Mouse (Mus musculus): ENCODE results near the gene Dmrta1. TPM values are rescaled to one million over a fixed set of nuclear protein-coding genes. Genes with fewer than 3 reads are reported as not detected.
A peak's percentile ranks its signal among the peaks of the same experiment; 100 is the strongest.
"Not testable (repeated sequence)": the region's sequence is repeated elsewhere in the genome, so short reads cannot be mapped to it uniquely, and the experiment has no call there.

Dmrta1 gene
- polyA plus RNA-seq, 1 experiment: not detected

- TF ChIP-seq FLI1 (IDR thresholded peaks at IDR 0.05; ENCODE audit: low read length): no peak
- TF ChIP-seq GATA1 (IDR thresholded peaks at IDR 0.05; ENCODE audit: borderline replicate concordance, low read length): no peak
- Histone ChIP-seq H3K4me1 (no peaks in the 10 kb centered on the region), H3K9me3 (no peaks in the 10 kb centered on the region), H3K4me3 (replicated peaks) (no peak overlapping the region), H3K27me3 (replicated peaks) (no peaks in the 10 kb centered on the region), H3K36me3 (replicated peaks; ENCODE audit: low read length) (no peaks in the 10 kb centered on the region)
These were observed 4.5 kb upstream of the Dmrta1 start for GRCm38 (mm10) chr4:89674711-89675110.

DNA sequence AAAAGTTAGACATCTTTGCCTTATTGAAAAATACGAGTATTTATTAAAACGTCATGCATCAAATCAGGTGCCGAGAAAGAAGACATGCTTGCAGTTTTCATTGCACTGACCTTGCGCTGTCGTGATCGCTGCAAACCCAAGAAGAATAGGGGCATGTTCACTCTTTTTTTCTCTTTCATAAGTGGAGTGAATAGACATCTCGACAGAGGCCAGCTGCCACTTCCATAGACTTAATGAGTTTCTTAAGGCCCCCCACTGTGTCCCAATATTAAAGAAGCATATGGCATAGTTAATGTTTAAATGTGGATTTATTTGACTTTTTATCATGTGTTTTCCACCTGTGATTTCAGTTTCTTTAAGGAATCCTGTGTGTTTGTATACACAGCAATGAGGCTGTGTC, 1.3 kb upstream of the Dmrta1 start:
- H3K36me3 ChIP-seq (replicated peaks; ENCODE audit: low read length): no peaks in the 10 kb centered on the region
- H3K4me1 ChIP-seq: no peaks in the 10 kb centered on the region
- TF ChIP-seq GATA1 (IDR thresholded peaks at IDR 0.05; ENCODE audit: borderline replicate concordance, low read length) (no peak), FLI1 (IDR thresholded peaks at IDR 0.05; ENCODE audit: low read length) (no peak)
- no peaks in the 10 kb centered on the region for H3K27me3 ChIP-seq (replicated peaks)
- no peak overlapping the region for H3K4me3 ChIP-seq (replicated peaks)
- no peaks in the 10 kb centered on the region for H3K9me3 ChIP-seq

GRCm38 (mm10) chr4:89678713-89679112, 523 bp upstream of the Dmrta1 start:
- TF ChIP-seq GATA1 (IDR thresholded peaks at IDR 0.05; ENCODE audit: borderline replicate concordance, low read length) (no peak), FLI1 (IDR thresholded peaks at IDR 0.05; ENCODE audit: low read length) (no peak)
- Histone ChIP-seq H3K9me3 (no peaks in the 10 kb centered on the region), H3K4me3 (replicated peaks) (no peak overlapping the region), H3K4me1 (no peaks in the 10 kb centered on the region), H3K27me3 (replicated peaks) (no peaks in the 10 kb centered on the region), H3K36me3 (replicated peaks; ENCODE audit: low read length) (no peaks in the 10 kb centered on the region)

DNA sequence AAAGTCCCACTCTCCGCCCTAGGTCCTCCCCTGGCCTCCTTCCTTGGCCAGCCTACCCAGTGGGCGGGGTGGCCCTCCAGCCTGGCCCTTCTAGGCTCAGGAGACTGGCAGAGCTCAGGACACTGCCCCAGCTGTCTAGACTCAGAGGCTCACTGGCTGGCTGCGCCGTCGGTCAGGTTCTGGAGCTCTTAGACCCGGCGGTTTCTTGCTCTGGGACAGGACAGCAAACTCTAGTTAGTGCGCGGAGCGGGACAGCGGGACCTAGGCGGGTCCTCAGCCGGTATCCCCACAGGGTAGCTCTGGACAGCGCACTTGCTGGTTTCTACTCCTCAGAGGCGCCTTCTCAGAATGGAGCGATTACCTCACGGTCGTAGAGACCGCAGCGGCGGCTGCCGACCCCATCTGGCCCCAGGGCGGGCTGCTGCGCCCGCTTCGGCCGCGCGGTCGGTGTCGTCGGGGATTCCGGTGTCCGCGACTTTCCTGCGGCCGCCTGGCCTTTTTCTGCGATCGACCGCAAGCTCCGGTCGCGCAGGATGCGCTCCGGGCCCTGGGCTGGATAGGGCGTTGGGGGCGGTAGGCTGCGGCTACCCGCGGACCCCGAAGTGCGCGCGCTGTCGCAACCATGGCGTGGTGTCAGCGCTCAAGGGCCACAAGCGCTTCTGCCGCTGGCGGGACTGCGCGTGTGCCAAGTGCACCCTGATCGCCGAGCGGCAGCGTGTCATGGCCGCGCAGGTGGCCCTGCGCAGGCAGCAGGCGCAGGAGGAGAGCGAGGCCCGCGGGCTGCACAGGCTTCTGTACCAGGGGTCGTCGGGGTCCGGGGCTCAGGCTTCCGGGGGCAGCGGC, 8.9 kb downstream of the Dmrta1 start:
- Histone ChIP-seq H3K4me1 (peaks cover 16% of the 10 kb centered on the region), H3K4me3 (replicated peaks) (peak overlapping the region; percentile 89)

GRCm38 (mm10) chr4:89688804-89689497, 9.7 kb downstream of the Dmrta1 start:
- Histone ChIP-seq H3K27me3 (replicated peaks) (peaks cover 52% of the 10 kb centered on the region), H3K4me3 (replicated peaks) (peak overlapping the region; percentile 89), H3K4me1 (peaks cover 16% of the 10 kb centered on the region), H3K36me3 (replicated peaks; ENCODE audit: low read length) (no peaks in the 10 kb centered on the region), H3K9me3 (no peaks in the 10 kb centered on the region)
- TF ChIP-seq FLI1 (IDR thresholded peaks at IDR 0.05; ENCODE audit: low read length): no peak
- no peak for TF ChIP-seq GATA1 (IDR thresholded peaks at IDR 0.05; ENCODE audit: borderline replicate concordance, low read length)

More for the DNA sequence above, 8.9 kb downstream of the Dmrta1 start:
- H3K36me3 ChIP-seq (replicated peaks; ENCODE audit: low read length): no peaks in the 10 kb centered on the region
- TF ChIP-seq GATA1 (IDR thresholded peaks at IDR 0.05; ENCODE audit: borderline replicate concordance, low read length): no peak
- no peak for TF ChIP-seq FLI1 (IDR thresholded peaks at IDR 0.05; ENCODE audit: low read length)
- peaks cover 52% of the 10 kb centered on the region for H3K27me3 ChIP-seq (replicated peaks)
- no peaks in the 10 kb centered on the region for H3K9me3 ChIP-seq

GRCm38 (mm10) chr4:89691936-89692335, 12.7 kb downstream of the Dmrta1 start:
- TF ChIP-seq FLI1 (IDR thresholded peaks at IDR 0.05; ENCODE audit: low read length): no peak
- no peak for TF ChIP-seq GATA1 (IDR thresholded peaks at IDR 0.05; ENCODE audit: borderline replicate concordance, low read length)
- no peaks in the 10 kb centered on the region for H3K36me3 ChIP-seq (replicated peaks; ENCODE audit: low read length)
- peaks cover 16% of the 10 kb centered on the region for H3K4me1 ChIP-seq
- no peaks in the 10 kb centered on the region for H3K9me3 ChIP-seq
- peaks cover 40% of the 10 kb centered on the region for H3K27me3 ChIP-seq (replicated peaks)
- no peak overlapping the region for H3K4me3 ChIP-seq (replicated peaks)

GRCm38 (mm10) chr4:89692780-89693179, 13.5 kb downstream of the Dmrta1 start:
- peaks cover 32% of the 10 kb centered on the region for H3K27me3 ChIP-seq (replicated peaks)
- no peaks in the 10 kb centered on the region for H3K36me3 ChIP-seq (replicated peaks; ENCODE audit: low read length)
- no peak overlapping the region for H3K4me3 ChIP-seq (replicated peaks)
- TF ChIP-seq FLI1 (IDR thresholded peaks at IDR 0.05; ENCODE audit: low read length) (no peak), GATA1 (IDR thresholded peaks at IDR 0.05; ENCODE audit: borderline replicate concordance, low read length) (no peak)
- peaks cover 15% of the 10 kb centered on the region for H3K4me1 ChIP-seq
- no peaks in the 10 kb centered on the region for H3K9me3 ChIP-seq

DNA sequence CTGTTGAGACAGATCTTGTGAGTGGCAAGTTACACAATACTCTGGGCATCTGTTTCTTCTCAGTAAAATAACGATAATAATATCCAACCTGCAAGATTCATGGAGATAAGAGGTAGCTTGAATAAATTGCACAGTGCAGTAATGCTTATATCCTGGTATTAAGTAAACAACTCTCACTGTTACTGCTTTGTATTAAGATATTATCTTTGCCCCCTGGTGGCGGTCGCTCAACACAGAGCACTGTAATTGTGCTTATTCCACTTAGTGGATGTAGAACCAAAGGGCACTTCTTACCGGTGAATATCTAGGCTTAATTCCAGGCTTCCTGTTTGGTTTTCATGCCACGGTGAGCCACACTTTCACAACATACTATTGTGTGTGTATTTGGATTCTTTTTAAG, 16.4 kb downstream of the Dmrta1 start:
- H3K4me3 ChIP-seq (replicated peaks): no peak overlapping the region
- no peaks in the 10 kb centered on the region for H3K36me3 ChIP-seq (replicated peaks; ENCODE audit: low read length)
- H3K4me1 ChIP-seq: no peaks in the 10 kb centered on the region
- TF ChIP-seq GATA1 (IDR thresholded peaks at IDR 0.05; ENCODE audit: borderline replicate concordance, low read length): no peak
- no peak for TF ChIP-seq FLI1 (IDR thresholded peaks at IDR 0.05; ENCODE audit: low read length)
- no peaks in the 10 kb centered on the region for H3K9me3 ChIP-seq
- peaks cover 9% of the 10 kb centered on the region for H3K27me3 ChIP-seq (replicated peaks)

- TF ChIP-seq GATA1 (IDR thresholded peaks at IDR 0.05; ENCODE audit: borderline replicate concordance, low read length) (no peak), FLI1 (IDR thresholded peaks at IDR 0.05; ENCODE audit: low read length) (no peak)
- Histone ChIP-seq H3K27me3 (replicated peaks) (no peaks in the 10 kb centered on the region), H3K4me3 (replicated peaks) (no peak overlapping the region), H3K36me3 (replicated peaks; ENCODE audit: low read length) (no peaks in the 10 kb centered on the region), H3K4me1 (no peaks in the 10 kb centered on the region), H3K9me3 (no peaks in the 10 kb centered on the region)
These were observed 18.7 kb downstream of the Dmrta1 start for GRCm38 (mm10) chr4:89697951-89698350.

DNA sequence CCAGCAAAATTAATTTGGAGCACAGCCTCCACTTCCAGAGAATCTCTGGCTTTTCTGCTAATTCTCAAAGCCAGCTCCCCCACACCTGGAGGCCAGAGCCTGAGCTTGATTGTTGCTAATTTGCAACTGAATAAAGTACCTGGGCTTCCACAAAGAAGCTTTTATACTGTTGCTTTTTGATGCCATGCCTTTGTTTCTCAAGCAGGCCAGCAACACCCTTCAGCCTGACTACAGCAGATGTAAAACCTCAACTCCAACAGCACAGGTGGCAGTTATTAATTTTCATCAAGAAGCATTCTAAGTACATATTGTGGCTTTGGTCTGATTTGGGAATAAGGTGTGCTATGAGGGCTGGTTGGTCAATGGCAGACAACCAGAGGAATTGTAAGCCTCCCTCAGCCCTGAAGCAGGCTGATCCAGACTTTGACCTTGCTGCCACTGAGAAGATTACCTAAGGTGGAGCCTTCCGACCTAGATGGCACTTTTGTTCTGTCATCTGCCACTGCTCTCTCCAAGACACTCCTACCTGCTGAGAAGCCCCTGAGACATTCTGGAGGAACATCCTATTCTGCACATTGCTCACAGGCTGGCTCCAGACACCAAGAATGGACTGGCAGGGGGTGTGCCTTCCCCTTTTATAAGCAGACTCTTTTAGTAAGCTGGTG, 44.4 kb downstream of the Dmrta1 start:
- H3K4me1 ChIP-seq; H3K4me3 ChIP-seq (replicated peaks); H3K9me3 ChIP-seq; H3K27me3 ChIP-seq (replicated peaks); H3K36me3 ChIP-seq (replicated peaks; ENCODE audit: low read length): not testable (repeated sequence)

Data from megakaryocyte, embryonic 14.5 days (primary cell).